Mouse (Mus musculus): ENCODE measurements around the gene Fxyd4. TPM values are rescaled to one million over a fixed set of nuclear protein-coding genes. Genes with fewer than 3 reads are reported as not detected.

Gene Fxyd4
- polyA plus RNA-seq (2012; rRNA removed): 0.17 TPM in 1 of 2 replicates, not detected in the other

DNA sequence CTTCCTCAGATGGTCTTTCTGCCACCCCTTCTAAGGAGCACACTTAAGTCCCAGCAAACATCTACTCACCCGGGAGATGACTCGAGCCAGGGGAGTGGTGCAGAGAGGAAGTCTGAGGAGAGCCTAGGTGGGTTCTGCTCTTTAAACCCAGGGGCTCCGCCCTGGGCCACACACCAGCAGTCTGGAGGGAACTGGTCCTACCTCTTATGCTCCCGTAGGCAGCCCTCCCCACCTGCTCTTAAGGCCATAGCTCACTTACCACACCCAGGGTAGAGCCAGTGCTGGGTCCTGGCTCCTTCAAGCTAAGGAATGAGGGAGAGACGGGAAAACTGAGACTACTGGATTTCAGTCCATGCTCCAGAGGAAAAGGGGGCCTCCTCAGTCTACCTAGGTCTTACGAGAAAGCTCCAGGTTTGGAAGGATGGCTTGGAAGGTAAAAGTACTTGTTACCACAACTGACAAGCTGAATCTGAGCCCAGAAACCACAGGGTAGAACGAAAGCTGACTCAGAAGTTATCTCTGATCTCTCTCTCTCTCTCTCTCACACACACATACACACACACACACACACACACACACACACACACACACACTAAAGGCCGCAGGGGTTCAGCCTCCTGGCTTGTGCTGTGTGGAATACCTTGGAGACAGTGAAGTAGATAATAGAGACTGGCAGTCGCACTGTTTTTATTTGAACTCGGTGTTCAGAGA lies at the start of gene Fxyd4:
Gene Fxyd4 (minus strand): TSS at position 471 of the 711 bp plus-strand sequence.
- Histone ChIP-seq H3K4me3 (ENCODE audit: insufficient read depth, low read length) (no peak within 1 kb of the TSS), H3K4me1 (ENCODE audit: control insufficient read depth, insufficient read depth, low read length) (no peaks in the 10 kb centered on the region), H3K27ac (ENCODE audit: insufficient read depth, low read length) (no peak within 1 kb of the TSS)
- TF ChIP-seq POLR2A (IDR thresholded peaks at IDR 0.05; ENCODE audit: extremely low read depth, insufficient read depth, low read length) (no peak), CTCF (IDR thresholded peaks at IDR 0.05; ENCODE audit: extremely low read depth, insufficient read depth, low read length) (no peak)

DNA sequence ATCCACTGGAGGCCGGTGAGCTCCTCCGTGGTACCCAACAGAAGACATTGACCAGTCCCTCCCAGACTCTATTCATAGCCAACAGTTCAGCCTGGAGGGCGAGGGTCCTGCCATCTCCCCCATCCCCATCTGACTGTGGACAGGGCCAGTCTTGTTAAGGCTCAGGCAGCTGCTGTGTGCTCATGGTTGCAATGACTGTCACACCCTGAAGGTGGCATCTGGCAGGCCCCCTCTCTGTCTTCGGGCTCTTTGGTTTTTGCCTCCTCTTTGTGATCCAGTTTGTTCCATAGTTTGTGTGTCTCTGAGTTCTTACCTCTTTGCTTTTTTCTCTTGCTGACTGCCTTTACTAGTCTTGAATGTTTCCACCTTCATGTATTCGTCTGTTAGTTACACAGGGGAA lies 49.7 kb upstream of the Fxyd4 start:
- no peak overlapping the region for H3K4me3 ChIP-seq (ENCODE audit: insufficient read depth, low read length)
- no peak overlapping the region for H3K27ac ChIP-seq (ENCODE audit: insufficient read depth, low read length)
- TF ChIP-seq POLR2A (IDR thresholded peaks at IDR 0.05; ENCODE audit: extremely low read depth, insufficient read depth, low read length): no peak
- no peak for TF ChIP-seq CTCF (IDR thresholded peaks at IDR 0.05; ENCODE audit: extremely low read depth, insufficient read depth, low read length)
- peaks cover 3% of the 10 kb centered on the region; the same call in 1 of the 2 replicates for H3K4me1 ChIP-seq (ENCODE audit: control insufficient read depth, insufficient read depth, low read length)

DNA sequence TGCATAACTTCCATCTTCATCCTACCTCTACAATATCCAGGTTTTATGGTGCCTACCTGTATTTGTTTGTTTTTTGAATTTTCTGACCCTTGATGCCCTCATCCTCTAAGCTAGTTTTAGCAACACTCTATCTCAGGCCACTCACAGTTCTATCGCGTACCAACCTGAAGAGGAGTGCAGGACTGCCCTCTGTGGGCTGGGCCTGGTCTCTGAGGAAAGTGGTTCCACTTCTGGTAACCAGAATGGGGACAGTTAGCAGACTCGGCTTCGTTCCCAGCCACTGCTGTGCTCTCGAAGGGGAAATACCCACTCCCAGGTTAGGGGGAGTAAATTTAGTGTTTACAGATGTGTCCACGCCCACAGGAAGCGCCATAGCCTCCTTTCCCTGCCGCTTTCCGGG lies 29.2 kb upstream of the Fxyd4 start:
- no peak overlapping the region for H3K27ac ChIP-seq (ENCODE audit: insufficient read depth, low read length)
- H3K4me1 ChIP-seq (ENCODE audit: control insufficient read depth, insufficient read depth, low read length): no peaks in the 10 kb centered on the region
- H3K4me3 ChIP-seq (ENCODE audit: insufficient read depth, low read length): no peak overlapping the region
- TF ChIP-seq CTCF (IDR thresholded peaks at IDR 0.05; ENCODE audit: extremely low read depth, insufficient read depth, low read length) (no peak), POLR2A (IDR thresholded peaks at IDR 0.05; ENCODE audit: extremely low read depth, insufficient read depth, low read length) (no peak)

GRCm38 (mm10) chr6:117963201-117963600 lies 25.7 kb upstream of the Fxyd4 start:
- no peak overlapping the region for H3K4me3 ChIP-seq (ENCODE audit: insufficient read depth, low read length)
- TF ChIP-seq POLR2A (IDR thresholded peaks at IDR 0.05; ENCODE audit: extremely low read depth, insufficient read depth, low read length): no peak
- no peak for TF ChIP-seq CTCF (IDR thresholded peaks at IDR 0.05; ENCODE audit: extremely low read depth, insufficient read depth, low read length)
- no peaks in the 10 kb centered on the region for H3K4me1 ChIP-seq (ENCODE audit: control insufficient read depth, insufficient read depth, low read length)
- no peak overlapping the region for H3K27ac ChIP-seq (ENCODE audit: insufficient read depth, low read length)

GRCm38 (mm10) chr6:117956851-117957501 lies 19.5 kb upstream of the Fxyd4 start:
- Histone ChIP-seq H3K27ac (ENCODE audit: insufficient read depth, low read length) (no peak overlapping the region), H3K4me1 (ENCODE audit: control insufficient read depth, insufficient read depth, low read length) (peaks cover 2% of the 10 kb centered on the region; the same call in 1 of the 2 replicates), H3K4me3 (ENCODE audit: insufficient read depth, low read length) (no peak overlapping the region)
- TF ChIP-seq POLR2A (IDR thresholded peaks at IDR 0.05; ENCODE audit: extremely low read depth, insufficient read depth, low read length) (no peak), CTCF (IDR thresholded peaks at IDR 0.05; ENCODE audit: extremely low read depth, insufficient read depth, low read length) (no peak)

DNA sequence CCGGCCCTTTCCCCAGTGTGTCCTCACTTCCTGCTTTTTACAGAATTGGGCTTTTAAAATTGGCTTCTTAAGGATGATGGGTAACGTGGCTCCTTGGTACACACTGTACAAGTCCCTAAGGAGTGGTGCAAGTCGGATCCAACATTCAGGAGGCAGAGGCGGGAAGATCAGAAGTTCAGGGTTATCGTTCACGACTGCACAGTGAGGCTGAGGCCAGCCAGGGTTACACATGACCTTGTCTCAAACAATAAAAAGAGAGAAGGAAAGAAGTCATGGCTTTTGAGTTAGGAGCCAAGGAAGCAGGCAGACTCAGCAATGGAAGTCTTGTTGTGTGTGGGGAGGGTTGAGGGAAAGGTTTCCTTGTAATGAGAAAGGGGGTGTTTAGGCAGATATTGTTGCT lies 18.7 kb upstream of the Fxyd4 start:
- peaks cover 2% of the 10 kb centered on the region; the same call in 1 of the 2 replicates for H3K4me1 ChIP-seq (ENCODE audit: control insufficient read depth, insufficient read depth, low read length)
- H3K4me3 ChIP-seq (ENCODE audit: insufficient read depth, low read length): no peak overlapping the region
- no peak overlapping the region for H3K27ac ChIP-seq (ENCODE audit: insufficient read depth, low read length)
- no peak for TF ChIP-seq POLR2A (IDR thresholded peaks at IDR 0.05; ENCODE audit: extremely low read depth, insufficient read depth, low read length)

GRCm38 (mm10) chr6:117952330-117952729 lies 14.8 kb upstream of the Fxyd4 start:
- TF ChIP-seq POLR2A (IDR thresholded peaks at IDR 0.05; ENCODE audit: extremely low read depth, insufficient read depth, low read length) (no peak), CTCF (IDR thresholded peaks at IDR 0.05; ENCODE audit: extremely low read depth, insufficient read depth, low read length) (0 out of 2 replicates have a peak, but pooled peaks have one; percentile 6)
- Histone ChIP-seq H3K4me3 (ENCODE audit: insufficient read depth, low read length) (no peak overlapping the region), H3K4me1 (ENCODE audit: control insufficient read depth, insufficient read depth, low read length) (peaks cover 2% of the 10 kb centered on the region; the same call in 1 of the 2 replicates), H3K27ac (ENCODE audit: insufficient read depth, low read length) (no peak overlapping the region)

- no peak overlapping the region for H3K4me3 ChIP-seq (ENCODE audit: insufficient read depth, low read length)
- no peak for TF ChIP-seq CTCF (IDR thresholded peaks at IDR 0.05; ENCODE audit: extremely low read depth, insufficient read depth, low read length)
- H3K27ac ChIP-seq (ENCODE audit: insufficient read depth, low read length): no peak overlapping the region
- H3K4me1 ChIP-seq (ENCODE audit: control insufficient read depth, insufficient read depth, low read length): no peaks in the 10 kb centered on the region; the same call in 1 of the 2 replicates
Observed at GRCm38 (mm10) chr6:117943899-117944298, 6.4 kb upstream of the Fxyd4 start.

DNA sequence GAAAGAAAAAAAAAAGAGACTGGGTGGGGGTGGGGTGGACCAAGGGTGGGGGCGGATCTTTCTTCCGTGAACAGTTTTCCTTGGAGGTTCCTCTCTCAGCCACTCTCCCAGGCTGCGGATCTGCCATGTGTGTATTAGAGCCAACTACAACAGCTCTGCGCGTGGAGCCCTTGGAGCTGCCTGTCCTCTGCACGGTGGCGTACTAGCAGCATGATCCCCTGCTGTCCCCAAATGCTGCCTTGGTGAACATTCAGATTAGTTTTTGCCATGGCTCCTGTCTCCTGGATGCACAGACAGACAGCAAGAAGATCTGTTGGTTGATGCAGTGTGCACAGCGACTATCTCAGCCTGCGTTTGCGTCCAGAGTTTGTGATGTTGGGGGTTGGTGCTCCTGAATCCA lies 5.3 kb upstream of the Fxyd4 start:
- Histone ChIP-seq H3K4me1 (ENCODE audit: control insufficient read depth, insufficient read depth, low read length) (no peaks in the 10 kb centered on the region; the same call in 1 of the 2 replicates), H3K27ac (ENCODE audit: insufficient read depth, low read length) (no peak overlapping the region), H3K4me3 (ENCODE audit: insufficient read depth, low read length) (no peak overlapping the region)
- no peak for TF ChIP-seq POLR2A (IDR thresholded peaks at IDR 0.05; ENCODE audit: extremely low read depth, insufficient read depth, low read length)
- no peak for TF ChIP-seq CTCF (IDR thresholded peaks at IDR 0.05; ENCODE audit: extremely low read depth, insufficient read depth, low read length)

DNA sequence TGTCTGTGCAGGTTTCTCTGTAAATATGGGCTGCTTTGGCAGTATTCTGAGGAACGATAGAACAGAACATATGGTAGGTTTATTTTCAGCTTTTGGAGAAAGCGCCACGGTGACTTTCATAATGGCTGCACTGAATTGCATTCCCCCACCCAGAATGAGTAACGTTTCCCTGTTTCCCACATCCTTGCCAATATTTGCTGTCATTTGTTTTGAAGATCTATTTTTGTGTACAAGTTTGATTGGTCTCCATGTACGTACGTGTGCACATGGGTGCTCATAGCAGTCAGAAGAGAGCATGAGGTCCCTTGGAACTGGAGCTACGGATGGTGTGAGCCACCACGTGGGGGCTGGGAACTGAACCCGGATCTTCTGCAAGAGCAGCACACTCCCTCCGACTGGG lies 1.5 kb upstream of the Fxyd4 start:
- TF ChIP-seq CTCF (IDR thresholded peaks at IDR 0.05; ENCODE audit: extremely low read depth, insufficient read depth, low read length) (no peak), POLR2A (IDR thresholded peaks at IDR 0.05; ENCODE audit: extremely low read depth, insufficient read depth, low read length) (no peak)
- no peaks in the 10 kb centered on the region; the same call in 1 of the 2 replicates for H3K4me1 ChIP-seq (ENCODE audit: control insufficient read depth, insufficient read depth, low read length)
- no peak overlapping the region for H3K27ac ChIP-seq (ENCODE audit: insufficient read depth, low read length)
- no peak overlapping the region for H3K4me3 ChIP-seq (ENCODE audit: insufficient read depth, low read length)
